Mouse (Mus musculus) olfactory bulb, adult 2 months (tissue): ENCODE measurements around the gene Gas7. TPM values are rescaled to one million over a fixed set of nuclear protein-coding genes. Genes with fewer than 3 reads are reported as not detected.

Experiments
- H3K27ac ChIP-seq: fragments of 200-500 bp; 2 replicates; pipeline ENCODE4 v1.5.1; 2012; ENCODE audit warnings: low read depth, low read length; ENCODE audit not compliant: insufficient read depth
- H3K4me1 ChIP-seq: fragments of 200-500 bp; 2 replicates; pipeline ENCODE4 v1.6.1; 2012; ENCODE audit warnings: low read length; ENCODE audit not compliant: control insufficient read depth, insufficient read depth
- H3K4me3 ChIP-seq: fragments of 200-500 bp; 2 replicates; pipeline ENCODE4 v1.5.1; 2012; ENCODE audit warnings: mild to moderate bottlenecking, low read depth, low read length, moderate library complexity; ENCODE audit not compliant: insufficient read depth
- CTCF ChIP-seq: fragments of 200-500 bp; IDR thresholded peaks from 2 replicates; pipeline ENCODE4 v1.5.1; 2012; ENCODE audit warnings: low read depth, mild to moderate bottlenecking, low read length, moderate library complexity; ENCODE audit not compliant: insufficient read depth
- POLR2A ChIP-seq: fragments of 200-500 bp; IDR thresholded peaks from 2 replicates; pipeline ENCODE4 v1.6.1; 2012; ENCODE audit warnings: mild to moderate bottlenecking, low read depth, low read length, moderate library complexity; ENCODE audit not compliant: insufficient read depth
- WGBS: fragments of 180-500 bp; shearing (Covaris S2); methylation state at CpG from one replicate; pipeline ENCODE4 v1.1.7; 2018; 5-methylcytosine and 5-hydroxymethylcytosine counted together
- polyA plus RNA-seq: library from polyadenylated mRNA; stranded (reverse); fragments of >200 nt; gene quantifications from 2 replicates; pipeline ENCODE4 v1.2.4, GENCODE M21; 2012; ENCODE audit warnings: low replicate concordance; ENCODE audit not compliant: missing spikeins, insufficient read depth, insufficient read length

Gene Gas7
- 67.1 TPM in 1 of 2 replicates, not detected in the other for polyA plus RNA-seq

GRCm38 (mm10) chr11:67454874-67455526, at the start of gene Gas7:
Gene Gas7, plus strand, starts transcription at chr11:67455437.
- Histone ChIP-seq H3K27ac (no peak within 1 kb of the TSS), H3K4me1 (peaks cover 16% of the 10 kb centered on the region), H3K4me3 (peak within 1 kb of the TSS; percentile 53)
- WGBS: 1% methylated on average over 77 of the region's 78 CpGs
- TF ChIP-seq POLR2A (no peak), CTCF (no peak)

- Histone ChIP-seq H3K4me3 (no peak overlapping the region), H3K4me1 (no peaks in the 10 kb centered on the region), H3K27ac (no peak overlapping the region)
- TF ChIP-seq CTCF: no peak
- 79% methylated on average over 6 of the region's 6 CpGs for WGBS
Observed at GRCm38 (mm10) chr11:67414346-67414940, 40.8 kb upstream of the Gas7 start.

GRCm38 (mm10) chr11:67423575-67423974, 31.7 kb upstream of the Gas7 start:
- 71% methylated on average over 13 of the region's 13 CpGs for WGBS
- Histone ChIP-seq H3K4me3 (no peak overlapping the region), H3K4me1 (no peaks in the 10 kb centered on the region), H3K27ac (no peak overlapping the region)
- TF ChIP-seq CTCF (no peak), POLR2A (no peak)

- no peak for TF ChIP-seq POLR2A
- TF ChIP-seq CTCF: 0 out of 2 replicates have a peak, but pooled peaks have one; percentile 14
- no peak overlapping the region for H3K27ac ChIP-seq
- 35% methylated on average over 3 of the region's 3 CpGs for WGBS
- H3K4me1 ChIP-seq: peaks cover 3% of the 10 kb centered on the region; the same call in 1 of the 2 replicates
- no peak overlapping the region for H3K4me3 ChIP-seq
Observed at GRCm38 (mm10) chr11:67428196-67428595, 27.0 kb upstream of the Gas7 start.

GRCm38 (mm10) chr11:67429836-67430235, 25.4 kb upstream of the Gas7 start:
- 84% methylated on average over 1 of the region's 1 CpGs for WGBS
- H3K4me3 ChIP-seq: no peak overlapping the region
- no peak for TF ChIP-seq CTCF
- TF ChIP-seq POLR2A: no peak

GRCm38 (mm10) chr11:67431116-67431645, 24.1 kb upstream of the Gas7 start:
- WGBS: 20% methylated on average over 14 of the region's 14 CpGs
- no peak overlapping the region for H3K27ac ChIP-seq
- TF ChIP-seq POLR2A: no peak
- no peak for TF ChIP-seq CTCF
- peaks cover 3% of the 10 kb centered on the region; the same call in 1 of the 2 replicates for H3K4me1 ChIP-seq
- no peak overlapping the region for H3K4me3 ChIP-seq

More at GRCm38 (mm10) chr11:67429836-67430235, 25.4 kb upstream of the Gas7 start:
- Histone ChIP-seq H3K27ac (no peak overlapping the region), H3K4me1 (peaks cover 3% of the 10 kb centered on the region; the same call in 1 of the 2 replicates)

GRCm38 (mm10) chr11:67431864-67432263, 23.4 kb upstream of the Gas7 start:
- WGBS: 69% methylated on average over 4 of the region's 4 CpGs
- Histone ChIP-seq H3K4me1 (peaks cover 3% of the 10 kb centered on the region; the same call in 1 of the 2 replicates), H3K27ac (no peak overlapping the region), H3K4me3 (no peak overlapping the region)
- TF ChIP-seq POLR2A (no peak), CTCF (no peak)

- TF ChIP-seq POLR2A (no peak), CTCF (no peak)
- Histone ChIP-seq H3K27ac (no peak overlapping the region), H3K4me3 (no peak overlapping the region), H3K4me1 (peaks cover 3% of the 10 kb centered on the region; the same call in 1 of the 2 replicates)
- WGBS: 68% methylated on average over 5 of the region's 5 CpGs
Observed at GRCm38 (mm10) chr11:67433763-67434162, 21.5 kb upstream of the Gas7 start.

- Histone ChIP-seq H3K27ac (no peak overlapping the region), H3K4me3 (no peak overlapping the region), H3K4me1 (peaks cover 2% of the 10 kb centered on the region; the same call in 1 of the 2 replicates)
- TF ChIP-seq CTCF: no peak
- TF ChIP-seq POLR2A: no peak
- WGBS: 79% methylated on average over 5 of the region's 5 CpGs
Observed at GRCm38 (mm10) chr11:67438746-67439145, 16.5 kb upstream of the Gas7 start.
